Mouse (Mus musculus): ENCODE measurements around the gene Slc38a7.

GRCm38 (mm10) chr8:95852290-95852689 is 1.0 kb downstream of the Slc38a7 start:
- TF ChIP-seq CTCF (IDR thresholded peaks at IDR 0.05; ENCODE audit: control insufficient read depth, insufficient read depth, insufficient read length) (no peak), MYOG (IDR thresholded peaks at IDR 0.05; ENCODE audit: control insufficient read depth, extremely low read depth, insufficient read length) (no peak)
